Mouse (Mus musculus) bone marrow, adult 2 months (tissue): ENCODE measurements around the gene Lrriq3.

Source experiments
- CTCF ChIP-seq: fragments of 200-500 bp; IDR thresholded peaks from 2 replicates; pipeline ENCODE4 v1.5.1; 2011; ENCODE audit warnings: low read length, control low read depth; ENCODE audit not compliant: control insufficient read depth, insufficient read depth
- POLR2A ChIP-seq: fragments of 200-500 bp; IDR thresholded peaks from 2 replicates; pipeline ENCODE4 v1.6.1; 2011; ENCODE audit warnings: low read depth, mild to moderate bottlenecking, control low read depth, low read length, borderline replicate concordance; ENCODE audit not compliant: control insufficient read depth

GRCm38 (mm10) chr3:155188857-155189256, 95.6 kb downstream of the Lrriq3 start:
- TF ChIP-seq CTCF: no peak
- no peak for TF ChIP-seq POLR2A
